Mouse (Mus musculus) adrenal gland, postnatal 10 days (tissue): ENCODE measurements around the gene Naa16. TPM values are rescaled to one million over a fixed set of nuclear protein-coding genes. Genes with fewer than 3 reads are reported as not detected.

Experiments used
- DNase-seq: peaks from one replicate; pipeline ENCODE4 v3.0.0; 2021; ENCODE audit warnings: mixed read lengths
- total RNA-seq, 2 experiments: library from RNA; stranded (reverse); gene quantifications; 2 replicates each; pipeline ENCODE4 v1.2.3; 2021

Gene Naa16
- total RNA-seq, 2 experiments from 2014 or later = 18.0 to 27.0 TPM

- DNase-seq = no peak
Observed at GRCm38 (mm10) chr14:79330944-79331561, 59.5 kb downstream of the Naa16 start.

GRCm38 (mm10) chr14:79327033-79327432 is 63.5 kb downstream of the Naa16 start:
- DNase-seq = peak; percentile 48

GRCm38 (mm10) chr14:79324112-79324840 is 66.3 kb downstream of the Naa16 start:
- DNase-seq = no peak

- no peak for DNase-seq
Observed at GRCm38 (mm10) chr14:79321881-79322280, 68.7 kb downstream of the Naa16 start.

GRCm38 (mm10) chr14:79321152-79321551 is 69.4 kb downstream of the Naa16 start:
- peak; percentile 35 for DNase-seq

- DNase-seq = no peak
Observed at GRCm38 (mm10) chr14:79317602-79318001, 73.0 kb downstream of the Naa16 start.

GRCm38 (mm10) chr14:79315877-79316276 is 74.7 kb downstream of the Naa16 start:
- DNase-seq = no peak

- DNase-seq = no peak
Observed at GRCm38 (mm10) chr14:79314245-79315010, 76.2 kb downstream of the Naa16 start.

GRCm38 (mm10) chr14:79313439-79314175 is 77.0 kb downstream of the Naa16 start:
- DNase-seq = no peak

GRCm38 (mm10) chr14:79312719-79313118 is 77.9 kb downstream of the Naa16 start:
- no peak for DNase-seq

- no peak for DNase-seq
Observed at GRCm38 (mm10) chr14:79311918-79312454, 78.6 kb downstream of the Naa16 start.

- DNase-seq = no peak
Observed at GRCm38 (mm10) chr14:79309115-79309514, 81.5 kb downstream of the Naa16 start.

GRCm38 (mm10) chr14:79308364-79308763 is 82.2 kb downstream of the Naa16 start:
- DNase-seq = no peak

- DNase-seq = no peak
Observed at GRCm38 (mm10) chr14:79307908-79308307, 82.7 kb downstream of the Naa16 start.

- DNase-seq = no peak
Observed at GRCm38 (mm10) chr14:79307138-79307537, 83.4 kb downstream of the Naa16 start.

- no peak for DNase-seq
Observed at GRCm38 (mm10) chr14:79304873-79305464, 85.6 kb downstream of the Naa16 start.

GRCm38 (mm10) chr14:79303150-79303549 is 87.4 kb downstream of the Naa16 start:
- DNase-seq = no peak

- DNase-seq = peak; percentile 98
Observed at GRCm38 (mm10) chr14:79301466-79301875, 89.1 kb downstream of the Naa16 start, which contains the start of gene Rgcc. Gene Rgcc, minus strand, starts transcription at chr14:79301645.

- peak; percentile 45 for DNase-seq
Observed at GRCm38 (mm10) chr14:79300641-79301350, 89.8 kb downstream of the Naa16 start.

GRCm38 (mm10) chr14:79299796-79300195 is 90.8 kb downstream of the Naa16 start:
- peak; percentile 66 for DNase-seq

- DNase-seq = no peak
Observed at GRCm38 (mm10) chr14:79299230-79299629, 91.3 kb downstream of the Naa16 start.
